Mouse (Mus musculus) stomach, embryonic 15.5 days (tissue): ENCODE measurements at regions not wholly inside any gene's neighbourhood (a gene's known extent, or its start where the extent isn't known, plus 50 kb on each side); places are given as distances from the start of the nearest gene placed in this dataset.

Experiments used
- ATAC-seq: fragments of 200-750 bp; cut with Nextera tagmentation; 2 replicates; pipeline ENCODE4 v1.8.0; 2017; ENCODE audit warnings: low read depth, moderate number of reproducible peaks, moderate TSS enrichment; ENCODE audit not compliant: insufficient read depth, low FRiP score
- H3K27ac ChIP-seq: fragments of 300-500 bp; sonication (generic); 2 replicates; pipeline ENCODE4 v1.5.1; 2015; ENCODE audit warnings: mild to moderate bottlenecking, inconsistent platforms
- H3K27me3 ChIP-seq: fragments of 300-500 bp; sonication (generic); replicated peaks from 2 replicates; pipeline ENCODE4 v1.6.1; 2015; ENCODE audit warnings: inconsistent platforms
- H3K36me3 ChIP-seq: fragments of 300-500 bp; sonication (generic); 2 replicates; pipeline ENCODE4 v1.6.1; 2015; ENCODE audit warnings: inconsistent platforms
- H3K4me1 ChIP-seq: fragments of 300-500 bp; sonication (generic); 2 replicates; pipeline ENCODE4 v1.6.1; 2015; ENCODE audit warnings: inconsistent platforms
- H3K4me2 ChIP-seq: fragments of 300-500 bp; sonication (generic); 2 replicates; pipeline ENCODE4 v1.6.1; 2015; ENCODE audit warnings: mild to moderate bottlenecking, inconsistent platforms
- H3K4me3 ChIP-seq: fragments of 300-500 bp; sonication (generic); replicated peaks from 2 replicates; pipeline ENCODE4 v1.5.1; 2015; ENCODE audit warnings: inconsistent platforms
- H3K9ac ChIP-seq: fragments of 300-500 bp; sonication (generic); 2 replicates; pipeline ENCODE4 v1.6.1; 2015; ENCODE audit warnings: inconsistent platforms
- H3K9me3 ChIP-seq: fragments of 300-500 bp; sonication (generic); 2 replicates; pipeline ENCODE4 v1.6.1; 2016; ENCODE audit warnings: inconsistent platforms
- WGBS: fragments of 180-500 bp; shearing (Covaris S2); methylation state at CpG from one replicate; pipeline ENCODE4 v1.1.7; 2015; 5-methylcytosine and 5-hydroxymethylcytosine counted together

DNA sequence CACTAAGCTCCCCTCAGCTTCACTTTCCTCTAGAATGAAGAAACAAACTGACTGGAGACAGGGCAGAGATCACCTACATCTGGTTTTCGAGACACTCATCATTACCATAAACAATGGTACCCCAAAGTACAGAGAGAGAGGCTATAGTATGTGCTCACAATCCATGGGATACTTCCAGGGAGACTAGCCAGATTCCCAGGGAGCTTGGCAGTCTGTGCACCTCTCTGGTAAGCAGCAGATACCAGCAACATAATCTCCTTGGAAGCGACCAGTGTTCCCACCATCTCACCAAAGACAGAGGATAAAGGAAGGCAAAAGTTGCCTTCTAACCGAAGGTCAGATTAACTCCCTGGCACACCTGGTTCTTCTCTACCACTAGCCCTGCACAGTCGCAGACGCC lies 256.4 kb downstream of the Prdm2 start:
- no peak overlapping the region for H3K9ac ChIP-seq
- no peaks in the 10 kb centered on the region for H3K27me3 ChIP-seq
- no peaks in the 10 kb centered on the region for H3K4me1 ChIP-seq
- WGBS, result 79% methylated on average over 5 of the region's 5 CpGs
- no peak for ATAC-seq
- H3K36me3 ChIP-seq, result no peaks in the 10 kb centered on the region
- H3K9me3 ChIP-seq, result no peaks in the 10 kb centered on the region
- no peak overlapping the region for H3K4me3 ChIP-seq
- no peak overlapping the region for H3K27ac ChIP-seq
- no peak overlapping the region for H3K4me2 ChIP-seq

DNA sequence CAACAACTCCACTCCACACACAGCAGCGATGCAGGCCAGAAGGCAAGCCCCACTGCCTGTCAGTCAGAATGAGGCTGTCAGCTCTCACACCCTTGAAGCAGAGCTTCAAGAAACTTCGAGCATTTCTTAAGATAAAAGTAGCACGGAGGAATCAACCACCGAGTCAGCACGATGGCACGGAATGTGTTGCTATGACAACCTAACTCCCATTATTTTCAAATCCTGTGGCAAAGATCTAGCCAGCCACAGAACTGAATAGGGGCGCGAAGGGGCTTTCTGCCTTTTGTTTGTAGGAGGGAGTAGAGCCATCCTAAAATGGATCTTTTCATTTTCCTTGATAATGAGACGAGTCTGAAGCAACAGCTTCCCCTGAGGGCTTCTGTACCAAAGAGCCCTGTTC lies 259.1 kb downstream of the Prdm2 start:
- WGBS, result 60% methylated on average over 9 of the region's 9 CpGs
- ATAC-seq, result no peak

DNA sequence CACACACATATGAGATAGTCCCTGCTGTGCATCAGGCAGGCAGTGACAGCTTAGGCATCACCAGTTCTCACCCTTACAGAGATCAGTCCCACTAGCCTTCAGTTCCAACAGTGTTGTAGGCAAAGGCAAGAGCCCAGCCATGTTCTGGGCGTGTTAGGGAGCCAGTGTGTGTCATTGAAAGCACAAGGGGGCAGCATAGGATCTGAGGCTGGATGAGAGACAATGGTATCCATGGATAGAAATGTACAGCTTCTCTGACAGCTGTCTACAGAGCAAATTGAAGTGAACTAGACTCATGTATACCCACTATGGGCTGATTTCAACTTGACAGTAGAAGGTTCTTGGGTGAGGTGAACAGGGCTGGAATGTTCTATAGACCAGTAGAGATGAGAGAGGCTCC lies 259.9 kb downstream of the Prdm2 start:
- Histone ChIP-seq H3K27ac (no peak overlapping the region), H3K9ac (no peak overlapping the region), H3K4me3 (no peak overlapping the region), H3K4me1 (no peaks in the 10 kb centered on the region), H3K36me3 (no peaks in the 10 kb centered on the region), H3K9me3 (no peaks in the 10 kb centered on the region), H3K4me2 (no peak overlapping the region), H3K27me3 (no peaks in the 10 kb centered on the region)
- ATAC-seq, result no peak
- WGBS, result 52% methylated on average over 1 of the region's 1 CpGs

More for the DNA sequence above, 259.1 kb downstream of the Prdm2 start:
- H3K4me2 ChIP-seq, result no peak overlapping the region
- no peaks in the 10 kb centered on the region for H3K36me3 ChIP-seq
- H3K4me1 ChIP-seq, result no peaks in the 10 kb centered on the region
- H3K9me3 ChIP-seq, result no peaks in the 10 kb centered on the region
- no peaks in the 10 kb centered on the region for H3K27me3 ChIP-seq
- H3K9ac ChIP-seq, result no peak overlapping the region
- no peak overlapping the region for H3K4me3 ChIP-seq
- H3K27ac ChIP-seq, result no peak overlapping the region

DNA sequence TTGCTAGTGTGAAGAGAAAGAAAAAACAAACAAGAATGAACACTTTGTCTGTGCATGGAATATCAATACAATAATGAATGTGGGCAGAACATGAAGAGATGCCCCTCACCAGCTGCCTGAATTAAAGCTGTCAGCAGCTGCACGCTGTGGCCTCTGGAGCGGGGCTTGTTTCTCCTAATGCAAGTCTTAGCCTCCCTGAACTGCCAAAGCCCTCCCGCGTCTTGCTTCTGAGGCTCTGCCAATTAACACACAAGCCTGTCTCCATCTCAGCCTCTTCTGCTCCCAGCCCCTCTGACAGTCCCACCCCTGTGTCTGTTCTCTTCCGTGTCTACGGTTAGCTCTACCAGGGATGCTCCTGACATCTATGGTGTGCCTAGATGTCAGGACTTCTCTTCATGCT lies 265.1 kb downstream of the Prdm2 start:
- no peaks in the 10 kb centered on the region for H3K4me1 ChIP-seq
- H3K27me3 ChIP-seq, result no peaks in the 10 kb centered on the region
- ATAC-seq, result no peak
- H3K9ac ChIP-seq, result no peak overlapping the region
- WGBS, result 66% methylated on average over 6 of the region's 6 CpGs
- no peaks in the 10 kb centered on the region for H3K9me3 ChIP-seq
- H3K4me2 ChIP-seq, result no peak overlapping the region
- H3K36me3 ChIP-seq, result no peaks in the 10 kb centered on the region
- no peak overlapping the region for H3K27ac ChIP-seq
- H3K4me3 ChIP-seq, result no peak overlapping the region

DNA sequence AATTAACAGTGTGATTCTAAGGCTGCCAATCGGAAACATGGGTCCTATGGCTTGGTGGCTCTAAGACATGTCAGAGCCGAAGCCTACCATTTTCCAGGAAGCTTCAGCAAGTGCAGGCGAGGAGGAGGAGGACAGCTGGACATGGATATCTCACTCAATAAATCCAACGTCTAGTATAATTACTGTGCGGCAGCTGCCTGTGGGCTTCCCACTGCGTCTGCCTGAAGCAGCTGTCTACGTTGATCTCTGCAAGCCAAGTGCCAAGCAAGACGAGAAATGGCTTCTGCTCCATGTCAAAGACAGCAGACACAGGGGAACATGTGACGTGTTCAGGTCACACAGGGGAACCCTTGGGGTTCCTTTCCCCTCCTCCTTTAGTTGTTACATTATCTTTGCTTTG lies 279.2 kb downstream of the Prdm2 start:
- H3K27me3 ChIP-seq, result no peaks in the 10 kb centered on the region
- no peak overlapping the region for H3K4me3 ChIP-seq
- no peaks in the 10 kb centered on the region for H3K4me1 ChIP-seq
- no peak overlapping the region for H3K27ac ChIP-seq
- no peak overlapping the region for H3K4me2 ChIP-seq
- H3K9me3 ChIP-seq, result no peaks in the 10 kb centered on the region
- no peak overlapping the region for H3K9ac ChIP-seq
- 67% methylated on average over 9 of the region's 9 CpGs for WGBS
- ATAC-seq, result no peak
- no peaks in the 10 kb centered on the region for H3K36me3 ChIP-seq

DNA sequence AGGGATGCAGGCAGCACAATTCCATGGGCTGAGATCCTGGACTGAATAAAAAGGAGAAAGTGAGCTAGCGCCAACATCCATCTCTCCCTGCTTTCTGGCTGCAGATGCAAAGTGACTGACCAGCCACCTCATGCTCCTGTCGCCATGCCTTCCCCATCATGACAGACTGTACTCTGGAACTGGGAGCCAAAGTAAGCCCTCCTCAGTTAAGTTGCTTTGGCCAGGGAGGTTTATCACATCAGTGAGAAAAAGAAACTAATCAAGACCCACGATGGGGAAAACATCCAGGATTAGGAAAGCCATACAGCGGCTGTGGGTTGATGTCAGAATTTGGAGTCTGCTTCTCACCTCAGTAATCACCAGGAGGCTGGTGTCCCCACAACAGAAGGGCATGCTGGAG lies 283.6 kb downstream of the Prdm2 start:
- no peak for ATAC-seq
- no peak overlapping the region for H3K4me2 ChIP-seq
- no peaks in the 10 kb centered on the region for H3K9me3 ChIP-seq
- no peaks in the 10 kb centered on the region for H3K36me3 ChIP-seq
- H3K4me3 ChIP-seq, result no peak overlapping the region
- 82% methylated on average over 4 of the region's 4 CpGs for WGBS
- H3K27ac ChIP-seq, result no peak overlapping the region
- no peak overlapping the region for H3K9ac ChIP-seq
- no peaks in the 10 kb centered on the region for H3K27me3 ChIP-seq
- no peaks in the 10 kb centered on the region for H3K4me1 ChIP-seq

DNA sequence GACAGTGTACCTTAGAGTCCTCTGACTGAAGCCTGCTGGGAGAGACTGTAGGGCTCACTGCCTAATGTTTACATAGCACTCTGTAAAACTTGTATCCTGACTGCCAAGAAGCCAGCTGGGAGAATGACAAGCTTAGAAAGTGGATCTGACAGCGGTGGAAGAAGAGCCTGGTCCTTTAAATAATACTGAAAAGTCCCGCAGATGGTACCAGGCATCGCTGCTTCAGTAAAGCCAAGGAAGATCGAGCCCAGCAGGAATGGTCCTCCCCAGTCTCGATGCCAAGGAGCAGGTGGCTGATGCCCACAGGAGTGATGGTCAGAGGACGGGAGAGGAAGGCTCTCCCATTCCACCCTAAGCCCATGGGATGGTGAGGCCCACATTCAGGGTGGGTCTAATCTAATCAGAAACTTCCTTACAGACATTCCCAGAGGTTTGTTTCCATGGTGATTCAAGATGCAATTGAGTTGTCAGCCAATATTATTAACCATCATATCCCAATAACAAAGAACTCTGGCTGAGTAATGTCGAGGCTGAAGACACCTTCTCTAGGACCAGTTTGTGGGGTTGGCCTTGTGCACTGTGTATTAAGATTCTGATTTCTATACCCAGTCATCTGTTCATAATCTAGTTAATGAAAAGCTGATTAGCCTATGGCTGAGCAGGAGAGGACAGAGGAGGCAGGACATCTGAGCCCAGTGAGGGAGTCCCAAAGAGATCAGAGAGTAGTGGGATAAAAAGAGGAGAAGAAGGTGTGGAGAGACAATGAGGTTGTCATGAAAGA lies 285.3 kb downstream of the Prdm2 start:
- H3K9me3 ChIP-seq, result no peaks in the 10 kb centered on the region
- H3K27ac ChIP-seq, result no peak overlapping the region
- no peaks in the 10 kb centered on the region for H3K36me3 ChIP-seq
- no peaks in the 10 kb centered on the region for H3K27me3 ChIP-seq
- 78% methylated on average over 7 of the region's 7 CpGs for WGBS
- no peak for ATAC-seq
- H3K4me3 ChIP-seq, result no peak overlapping the region
- H3K9ac ChIP-seq, result no peak overlapping the region
- H3K4me2 ChIP-seq, result no peak overlapping the region
- no peaks in the 10 kb centered on the region for H3K4me1 ChIP-seq

DNA sequence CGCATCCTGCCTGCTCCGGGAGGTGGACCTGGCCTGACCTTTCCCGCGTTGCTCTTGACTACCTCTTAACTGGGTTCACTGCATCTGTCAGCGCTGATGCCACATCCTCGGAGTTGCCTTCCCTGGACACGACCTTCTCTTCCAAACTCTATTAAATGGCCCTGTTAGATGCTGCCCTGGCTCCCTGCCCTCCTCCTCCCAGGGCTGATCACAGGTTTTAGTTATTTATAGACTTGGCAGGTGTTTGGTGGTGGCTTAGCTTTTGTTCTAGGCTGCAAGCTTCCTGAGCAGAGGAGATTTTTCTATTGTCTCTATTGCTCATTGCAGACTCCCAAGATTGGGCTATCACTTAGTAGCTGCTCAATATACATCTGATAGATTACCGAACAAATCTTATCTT lies 287.7 kb downstream of the Prdm2 start:
- Histone ChIP-seq H3K36me3 (no peaks in the 10 kb centered on the region), H3K9ac (no peak overlapping the region), H3K27me3 (no peaks in the 10 kb centered on the region), H3K4me1 (no peaks in the 10 kb centered on the region), H3K4me3 (no peak overlapping the region), H3K9me3 (no peaks in the 10 kb centered on the region), H3K27ac (no peak overlapping the region), H3K4me2 (no peak overlapping the region)
- WGBS, result 58% methylated on average over 8 of the region's 8 CpGs
- no peak for ATAC-seq

DNA sequence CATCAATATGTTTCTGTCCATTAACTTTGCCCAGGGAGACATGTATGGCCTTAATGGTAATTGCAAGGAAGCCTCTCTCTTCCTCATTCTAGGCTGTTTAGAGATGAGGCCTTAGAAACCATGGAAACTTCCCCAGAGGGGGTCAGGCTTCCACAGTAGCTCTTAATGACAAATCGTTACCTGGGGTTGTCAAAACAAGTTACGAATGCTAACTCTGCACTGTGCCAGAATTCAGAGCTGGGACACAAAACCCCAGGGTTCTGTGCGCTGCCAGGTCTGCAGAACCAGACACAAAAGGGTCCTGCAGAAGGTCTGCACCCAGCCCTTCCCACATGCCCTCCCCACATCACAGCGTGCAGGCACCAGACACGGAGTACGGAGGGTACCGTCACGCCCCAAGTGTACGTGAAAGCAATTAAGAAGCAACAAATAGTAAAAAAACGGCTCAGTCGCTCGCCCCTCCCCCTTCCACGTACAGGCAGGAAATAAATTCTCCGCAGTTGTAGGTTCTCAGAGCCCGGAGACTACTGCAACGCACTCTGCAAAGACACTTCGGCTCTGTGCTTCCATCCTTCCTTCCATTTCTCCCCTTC lies 303.3 kb downstream of the Prdm2 start:
- Histone ChIP-seq H3K27me3 (no peaks in the 10 kb centered on the region), H3K36me3 (no peaks in the 10 kb centered on the region), H3K4me3 (peak overlapping the region; percentile 14; the same call in 1 of the 2 replicates), H3K9ac (no peak overlapping the region), H3K4me1 (no peaks in the 10 kb centered on the region), H3K4me2 (peak overlapping the region; percentile 43), H3K27ac (no peak overlapping the region), H3K9me3 (no peaks in the 10 kb centered on the region)
- ATAC-seq, result no peak
- 28% methylated on average over 17 of the region's 17 CpGs for WGBS

DNA sequence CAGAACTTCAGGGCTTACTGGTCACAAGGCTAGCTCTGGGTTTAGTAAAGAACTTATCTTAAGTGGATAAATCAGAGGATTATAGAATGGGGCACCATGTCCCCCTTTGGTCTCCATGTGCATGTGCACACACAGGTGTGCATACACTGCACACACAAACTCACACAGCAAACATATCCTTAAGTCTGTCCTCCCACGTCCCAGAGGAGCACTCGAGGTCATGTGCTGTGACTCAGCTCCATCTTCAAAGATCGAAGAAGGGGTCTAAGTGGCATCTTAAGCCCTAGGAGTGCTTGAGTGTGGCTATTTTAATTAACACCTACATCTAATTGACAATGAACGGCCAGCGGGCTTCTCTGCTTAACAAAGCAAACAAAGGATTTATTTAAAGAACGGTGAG lies 304.0 kb downstream of the Prdm2 start:
- no peak overlapping the region for H3K4me3 ChIP-seq
- no peak overlapping the region for H3K4me2 ChIP-seq
- WGBS, result 57% methylated on average over 6 of the region's 6 CpGs
- H3K36me3 ChIP-seq, result no peaks in the 10 kb centered on the region
- no peaks in the 10 kb centered on the region for H3K9me3 ChIP-seq
- ATAC-seq, result no peak
- no peak overlapping the region for H3K9ac ChIP-seq
- no peak overlapping the region for H3K27ac ChIP-seq
- H3K27me3 ChIP-seq, result no peaks in the 10 kb centered on the region
- no peaks in the 10 kb centered on the region for H3K4me1 ChIP-seq

DNA sequence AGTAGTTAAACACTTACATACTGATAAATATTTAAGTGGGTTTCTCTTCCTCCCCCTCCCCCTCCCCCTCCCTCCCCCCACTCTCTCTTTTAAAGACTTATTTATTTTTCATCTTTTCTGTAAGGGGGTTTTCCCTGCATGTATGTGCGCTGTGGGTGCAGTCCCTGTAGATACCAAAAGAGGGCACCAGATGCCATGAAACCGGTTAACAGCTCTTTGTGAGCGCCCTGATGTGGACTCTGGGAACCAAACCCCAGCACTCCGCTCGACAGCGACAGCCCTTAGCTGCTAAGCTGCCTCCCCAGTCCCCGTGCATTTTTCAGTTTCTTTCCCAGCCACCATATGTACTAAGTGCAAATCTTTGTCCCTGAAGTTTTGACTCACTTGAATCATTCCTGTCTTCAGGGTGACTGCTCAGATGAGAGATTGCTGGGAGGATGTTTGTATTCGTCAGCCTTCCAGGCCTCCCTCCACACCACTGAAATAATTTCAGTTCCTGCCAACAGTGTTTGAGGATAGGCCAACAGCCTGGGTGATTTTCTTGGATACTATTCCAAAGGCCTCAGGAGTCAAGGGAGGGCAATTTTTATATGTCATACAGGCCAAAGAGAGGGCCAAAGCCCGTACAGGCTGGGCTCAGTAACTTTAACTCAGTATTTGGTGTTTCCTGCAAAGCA lies 309.3 kb downstream of the Prdm2 start:
- Histone ChIP-seq H3K4me3 (no peak overlapping the region), H3K27me3 (no peaks in the 10 kb centered on the region), H3K36me3 (no peaks in the 10 kb centered on the region), H3K4me1 (no peaks in the 10 kb centered on the region), H3K27ac (no peak overlapping the region), H3K4me2 (no peak overlapping the region), H3K9me3 (no peaks in the 10 kb centered on the region), H3K9ac (no peak overlapping the region)
- 59% methylated on average over 9 of the region's 9 CpGs for WGBS
- 0 out of 2 replicates have a peak, but pooled peaks have one; percentile 22 for ATAC-seq

DNA sequence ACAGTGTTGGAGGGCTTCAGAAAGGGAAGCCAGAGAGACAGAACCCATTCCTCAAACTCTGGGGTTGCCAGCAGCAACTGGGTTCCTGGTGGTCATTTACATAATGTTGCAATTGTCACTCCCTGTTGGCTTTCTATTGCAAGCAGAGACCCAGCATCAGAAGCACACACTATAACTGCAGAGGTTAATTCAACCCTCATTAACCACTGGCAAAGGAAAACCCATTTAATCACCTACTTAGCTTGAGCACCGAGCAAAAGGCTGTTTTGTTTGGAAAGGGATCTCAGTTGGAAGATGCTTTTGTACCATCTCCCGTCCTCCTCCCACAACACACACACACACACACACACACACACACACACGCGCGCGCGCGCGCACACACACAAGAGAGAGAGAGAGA lies 312.0 kb downstream of the Prdm2 start:
- H3K9me3 ChIP-seq, result no peaks in the 10 kb centered on the region
- 90% methylated on average over 9 of the region's 9 CpGs for WGBS
- H3K4me3 ChIP-seq, result no peak overlapping the region

More for the DNA sequence above, 312.0 kb downstream of the Prdm2 start:
- Histone ChIP-seq H3K4me1 (no peaks in the 10 kb centered on the region), H3K4me2 (no peak overlapping the region), H3K27ac (no peak overlapping the region), H3K27me3 (no peaks in the 10 kb centered on the region), H3K9ac (no peak overlapping the region), H3K36me3 (no peaks in the 10 kb centered on the region)
- no peak for ATAC-seq
